Mouse (Mus musculus) cerebellum, adult 2 months (tissue): ENCODE data around the gene Decr2.

Source experiments
- CTCF ChIP-seq: fragments of 200-500 bp; IDR thresholded peaks from 2 replicates; pipeline ENCODE4 v1.5.1; 2011; ENCODE audit warnings: low read depth, mild to moderate bottlenecking, control low read depth, low read length, moderate library complexity, borderline replicate concordance; ENCODE audit not compliant: insufficient read depth
- POLR2A ChIP-seq: fragments of 200-500 bp; IDR thresholded peaks from 2 replicates; pipeline ENCODE4 v1.6.1; 2011; ENCODE audit warnings: low read length, control low read depth, borderline replicate concordance; ENCODE audit not compliant: insufficient read depth

GRCm38 (mm10) chr17:26075246-26075645 is 14.9 kb downstream of the Decr2 start:
- TF ChIP-seq CTCF, result no peak
- no peak for TF ChIP-seq POLR2A
